Mouse (Mus musculus): Measurements from ENCODE around the gene Hip1r. TPM values are rescaled to one million over a fixed set of nuclear protein-coding genes. Genes with fewer than 3 reads are reported as not detected.

Gene Hip1r
- polyA plus RNA-seq, 1 experiment: 10.5 TPM

GRCm38 (mm10) chr5:124001274-124001673, 27.8 kb downstream of the Hip1r start:
- Histone ChIP-seq H3ac (ENCODE audit: control insufficient read depth, insufficient read length) (no peak overlapping the region), H3K27me3 (ENCODE audit: control insufficient read depth, insufficient read depth, insufficient read length) (no peaks in the 10 kb centered on the region), H3K36me3 (ENCODE audit: control insufficient read depth, insufficient read depth) (no peaks in the 10 kb centered on the region), H3K4me3 (no peak overlapping the region), H3K79me2 (ENCODE audit: control insufficient read depth, insufficient read depth) (no peaks in the 10 kb centered on the region), H3K4me2 (ENCODE audit: low read depth) (no peak overlapping the region)
- TF ChIP-seq MAX (IDR thresholded peaks at IDR 0.05; ENCODE audit: low read depth): no peak
- no peak for TF ChIP-seq CEBPB (IDR thresholded peaks at IDR 0.05; ENCODE audit: insufficient read depth, poor library complexity, severe bottlenecking)
- TF ChIP-seq MYOG (IDR thresholded peaks at IDR 0.05; ENCODE audit: control insufficient read depth in 1 of 3, insufficient read depth in 1 of 3, insufficient read length in 2 of 3, low read depth in 2 of 3): no peak
- TF ChIP-seq POLR2AphosphoS2 (IDR thresholded peaks at IDR 0.05; ENCODE audit: insufficient read length, low read depth): no peak
- no peak for TF ChIP-seq TCF3 (IDR thresholded peaks at IDR 0.05; ENCODE audit: insufficient read length, low read depth)
- no peak for TF ChIP-seq MYOD1 (IDR thresholded peaks at IDR 0.05; ENCODE audit: control insufficient read depth in 1 of 3, insufficient read length in 2 of 3, low read depth in 2 of 3)
- no peak for TF ChIP-seq REST (IDR thresholded peaks at IDR 0.05; ENCODE audit: insufficient read depth, insufficient read length)
- TF ChIP-seq POLR2A (IDR thresholded peaks at IDR 0.05; ENCODE audit: insufficient read length, low read depth): no peak
- no peak for TF ChIP-seq E2F4 (IDR thresholded peaks at IDR 0.05; ENCODE audit: insufficient read depth)

- no peaks in the 10 kb centered on the region for H3K79me2 ChIP-seq (ENCODE audit: control insufficient read depth, insufficient read depth)
- peak in 1 of 3 experiments; percentile 45 for TF ChIP-seq MYOG (IDR thresholded peaks at IDR 0.05; ENCODE audit: control insufficient read depth in 1 of 3, insufficient read depth in 1 of 3, insufficient read length in 2 of 3, low read depth in 2 of 3)
- no peak for TF ChIP-seq USF1 (IDR thresholded peaks at IDR 0.05; ENCODE audit: low read depth)
- TF ChIP-seq E2F4 (IDR thresholded peaks at IDR 0.05; ENCODE audit: insufficient read depth): no peak
- peak in 1 of 3 experiments; percentile 39 for TF ChIP-seq MYOD1 (IDR thresholded peaks at IDR 0.05; ENCODE audit: control insufficient read depth in 1 of 3, insufficient read length in 2 of 3, low read depth in 2 of 3)
- no peaks in the 10 kb centered on the region for H3K27me3 ChIP-seq (ENCODE audit: control insufficient read depth, insufficient read depth, insufficient read length)
- H3K36me3 ChIP-seq (ENCODE audit: control insufficient read depth, insufficient read depth): no peaks in the 10 kb centered on the region
- no peak overlapping the region for H3K4me3 ChIP-seq
- no peak overlapping the region for H3K4me2 ChIP-seq (ENCODE audit: low read depth)
- H3ac ChIP-seq (ENCODE audit: control insufficient read depth, insufficient read length): no peak overlapping the region
Observed at GRCm38 (mm10) chr5:124002876-124003275, 29.4 kb downstream of the Hip1r start.

DNA sequence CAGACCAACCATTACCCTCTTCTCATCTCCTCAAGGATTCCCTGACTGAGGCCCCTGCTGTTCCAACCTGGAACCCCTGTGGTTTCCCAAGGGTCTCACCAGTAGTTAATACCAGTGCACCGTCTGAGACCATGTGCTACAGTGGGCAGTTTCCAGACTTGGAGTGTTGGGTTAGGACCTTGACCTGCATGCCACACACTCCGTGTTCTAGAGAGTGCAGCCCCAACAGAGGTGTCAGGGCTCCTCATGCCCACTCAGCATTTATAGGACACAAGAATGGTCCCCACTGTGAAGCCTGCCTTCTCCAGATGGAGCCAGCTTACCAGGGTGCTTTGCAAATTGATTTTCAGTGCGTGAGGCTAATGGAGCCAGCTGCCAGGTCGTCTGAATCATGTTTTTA, 29.9 kb downstream of the Hip1r start:
- H3ac ChIP-seq (ENCODE audit: control insufficient read depth, insufficient read length): no peak overlapping the region
- no peak for TF ChIP-seq POLR2A (IDR thresholded peaks at IDR 0.05; ENCODE audit: insufficient read length, low read depth)
- TF ChIP-seq CEBPB (IDR thresholded peaks at IDR 0.05; ENCODE audit: insufficient read depth, poor library complexity, severe bottlenecking): no peak
- no peak for TF ChIP-seq USF1 (IDR thresholded peaks at IDR 0.05; ENCODE audit: low read depth)
- no peak for TF ChIP-seq MAX (IDR thresholded peaks at IDR 0.05; ENCODE audit: low read depth)
- no peak for TF ChIP-seq SRF (IDR thresholded peaks at IDR 0.05; ENCODE audit: control insufficient read depth, insufficient read length, low read depth)
- no peak for TF ChIP-seq MYOD1 (IDR thresholded peaks at IDR 0.05; ENCODE audit: control insufficient read depth in 1 of 3, insufficient read length in 2 of 3, low read depth in 2 of 3)
- TF ChIP-seq MYOG (IDR thresholded peaks at IDR 0.05; ENCODE audit: control insufficient read depth in 1 of 3, insufficient read depth in 1 of 3, insufficient read length in 2 of 3, low read depth in 2 of 3): no peak
- TF ChIP-seq TCF3 (IDR thresholded peaks at IDR 0.05; ENCODE audit: insufficient read length, low read depth): no peak
- TF ChIP-seq REST (IDR thresholded peaks at IDR 0.05; ENCODE audit: insufficient read depth, insufficient read length): no peak
- no peak for TF ChIP-seq TCF12 (IDR thresholded peaks at IDR 0.05; ENCODE audit: insufficient read depth, poor library complexity, severe bottlenecking)
- no peak for TF ChIP-seq E2F4 (IDR thresholded peaks at IDR 0.05; ENCODE audit: insufficient read depth)
- no peak for TF ChIP-seq POLR2AphosphoS2 (IDR thresholded peaks at IDR 0.05; ENCODE audit: insufficient read length, low read depth)
- H3K4me3 ChIP-seq: no peak overlapping the region
- no peaks in the 10 kb centered on the region for H3K27me3 ChIP-seq (ENCODE audit: control insufficient read depth, insufficient read depth, insufficient read length)
- no peaks in the 10 kb centered on the region for H3K79me2 ChIP-seq (ENCODE audit: control insufficient read depth, insufficient read depth)
- no peak overlapping the region for H3K4me2 ChIP-seq (ENCODE audit: low read depth)
- H3K36me3 ChIP-seq (ENCODE audit: control insufficient read depth, insufficient read depth): no peaks in the 10 kb centered on the region

- no peaks in the 10 kb centered on the region for H3K79me2 ChIP-seq (ENCODE audit: control insufficient read depth, insufficient read depth)
- no peaks in the 10 kb centered on the region for H3K36me3 ChIP-seq (ENCODE audit: control insufficient read depth, insufficient read depth)
- TF ChIP-seq MYOD1 (IDR thresholded peaks at IDR 0.05; ENCODE audit: control insufficient read depth in 1 of 3, insufficient read length in 2 of 3, low read depth in 2 of 3) (peak in 1 of 3 experiments; percentile 33), SRF (IDR thresholded peaks at IDR 0.05; ENCODE audit: control insufficient read depth, insufficient read length, low read depth) (no peak), MYOG (IDR thresholded peaks at IDR 0.05; ENCODE audit: control insufficient read depth in 1 of 3, insufficient read depth in 1 of 3, insufficient read length in 2 of 3, low read depth in 2 of 3) (peak in 1 of 3 experiments; percentile 45)
- H3K4me3 ChIP-seq: no peak overlapping the region
- no peak overlapping the region for H3ac ChIP-seq (ENCODE audit: control insufficient read depth, insufficient read length)
- no peaks in the 10 kb centered on the region for H3K27me3 ChIP-seq (ENCODE audit: control insufficient read depth, insufficient read depth, insufficient read length)
- H3K4me2 ChIP-seq (ENCODE audit: low read depth): no peak overlapping the region
Observed at GRCm38 (mm10) chr5:124004356-124005150, 31.1 kb downstream of the Hip1r start.

GRCm38 (mm10) chr5:124005151-124005500, 31.7 kb downstream of the Hip1r start:
- no peak for TF ChIP-seq MAX (IDR thresholded peaks at IDR 0.05; ENCODE audit: low read depth)
- Histone ChIP-seq H3K4me3 (no peak overlapping the region), H3K4me2 (ENCODE audit: low read depth) (no peak overlapping the region), H3ac (ENCODE audit: control insufficient read depth, insufficient read length) (no peak overlapping the region), H3K36me3 (ENCODE audit: control insufficient read depth, insufficient read depth) (peaks cover 6% of the 10 kb centered on the region), H3K27me3 (ENCODE audit: control insufficient read depth, insufficient read depth, insufficient read length) (no peaks in the 10 kb centered on the region), H3K79me2 (ENCODE audit: control insufficient read depth, insufficient read depth) (no peaks in the 10 kb centered on the region)

Measured in myocyte (in vitro differentiated cells).